Mouse (Mus musculus): ENCODE data around the gene Gm5416. TPM values are rescaled to one million over a fixed set of nuclear protein-coding genes. Genes with fewer than 3 reads are reported as not detected.
"Not testable (repeated sequence)": the region's sequence is repeated elsewhere in the genome, so short reads cannot be mapped to it uniquely, and the experiment has no call there.

Gm5416 gene
- polyA plus RNA-seq (2016; fragmentation: Nextera tagmentation; extraction: Ambion mirVana): not detected in 2 replicates

DNA sequence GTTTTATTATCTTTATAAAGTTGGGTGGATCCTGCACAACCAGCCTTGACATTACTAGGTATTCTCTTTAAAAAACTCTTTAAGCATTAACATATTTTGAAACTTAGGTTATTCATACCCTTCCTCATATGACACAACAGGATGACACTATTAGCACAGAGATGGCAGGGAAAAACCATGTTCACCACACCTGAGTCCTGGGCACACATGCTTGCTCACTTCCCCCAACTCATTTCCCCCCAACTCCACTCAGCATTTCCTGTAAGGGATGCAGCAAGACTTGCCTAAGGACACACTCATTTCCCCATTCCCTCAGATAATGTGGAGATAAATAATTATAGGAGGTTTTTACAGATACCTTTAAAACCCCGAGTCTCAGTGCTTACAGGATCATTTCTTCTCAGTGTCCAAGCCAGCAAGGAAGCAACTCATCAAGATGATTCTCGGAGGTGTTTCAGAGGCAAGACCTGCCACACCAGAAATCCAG lies at the start of gene Gm5416:
Gene Gm5416, plus strand, starts transcription at position 437 of the 487 bp plus-strand sequence.
- H3K4me1 ChIP-seq: no peaks in the 10 kb centered on the region
- WGBS: 87% methylated on average over 2 of the region's 2 CpGs
- H3K27ac ChIP-seq: no peak within 1 kb of the TSS
- H3K4me3 ChIP-seq: no peak within 1 kb of the TSS
- no peaks in the 10 kb centered on the region for H3K27me3 ChIP-seq (ENCODE audit: poor library complexity, severe bottlenecking)
- no peak for DNase-seq (ENCODE audit: extremely low spot score, low spot score)
- no peaks in the 10 kb centered on the region for H3K36me3 ChIP-seq (replicated peaks)
- no peaks in the 10 kb centered on the region for H3K9me3 ChIP-seq

DNA sequence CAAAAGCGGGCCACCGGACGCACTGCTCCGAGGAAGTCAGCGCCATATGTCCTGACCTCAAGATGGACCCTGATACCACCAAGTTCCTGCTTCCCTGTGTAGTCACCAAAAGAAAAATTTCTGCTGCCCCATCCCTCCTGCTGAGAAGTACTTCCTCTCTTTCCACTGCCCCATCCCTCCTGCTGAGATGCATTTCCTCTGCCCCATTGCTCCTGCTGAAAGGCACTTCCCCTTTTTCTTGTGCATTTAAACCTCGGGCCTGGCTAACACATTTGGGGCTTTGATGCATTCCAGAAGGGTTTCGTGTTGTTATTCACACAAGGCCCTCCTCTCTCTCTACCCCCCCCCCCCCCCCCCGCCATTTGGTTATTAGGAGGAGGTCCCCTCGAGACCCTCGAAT lies 42.4 kb upstream of the Gm5416 start:
- not testable (repeated sequence) for H3K36me3 ChIP-seq (replicated peaks); H3K27ac ChIP-seq; H3K27me3 ChIP-seq (ENCODE audit: poor library complexity, severe bottlenecking); H3K4me3 ChIP-seq; H3K4me1 ChIP-seq; DNase-seq (ENCODE audit: extremely low spot score, low spot score); H3K9me3 ChIP-seq
- WGBS: 93% methylated on average over 9 of the region's 10 CpGs

- H3K4me1 ChIP-seq: no peaks in the 10 kb centered on the region
- H3K27me3 ChIP-seq (ENCODE audit: poor library complexity, severe bottlenecking): no peaks in the 10 kb centered on the region
- no peak for DNase-seq (ENCODE audit: extremely low spot score, low spot score)
- no peaks in the 10 kb centered on the region for H3K9me3 ChIP-seq
- H3K4me3 ChIP-seq: no peak overlapping the region
- H3K36me3 ChIP-seq (replicated peaks): no peaks in the 10 kb centered on the region
- H3K27ac ChIP-seq: no peak overlapping the region
Measured at GRCm38 (mm10) chr16:36176108-36176507, 34.1 kb upstream of the Gm5416 start.

GRCm38 (mm10) chr16:36179910-36180309 lies 30.3 kb upstream of the Gm5416 start:
- Histone ChIP-seq H3K4me3 (no peak overlapping the region), H3K4me1 (no peaks in the 10 kb centered on the region), H3K27me3 (ENCODE audit: poor library complexity, severe bottlenecking) (no peaks in the 10 kb centered on the region), H3K36me3 (replicated peaks) (no peaks in the 10 kb centered on the region), H3K27ac (no peak overlapping the region), H3K9me3 (no peaks in the 10 kb centered on the region)
- 90% methylated on average over 2 of the region's 2 CpGs for WGBS
- DNase-seq (ENCODE audit: extremely low spot score, low spot score): no peak

DNA sequence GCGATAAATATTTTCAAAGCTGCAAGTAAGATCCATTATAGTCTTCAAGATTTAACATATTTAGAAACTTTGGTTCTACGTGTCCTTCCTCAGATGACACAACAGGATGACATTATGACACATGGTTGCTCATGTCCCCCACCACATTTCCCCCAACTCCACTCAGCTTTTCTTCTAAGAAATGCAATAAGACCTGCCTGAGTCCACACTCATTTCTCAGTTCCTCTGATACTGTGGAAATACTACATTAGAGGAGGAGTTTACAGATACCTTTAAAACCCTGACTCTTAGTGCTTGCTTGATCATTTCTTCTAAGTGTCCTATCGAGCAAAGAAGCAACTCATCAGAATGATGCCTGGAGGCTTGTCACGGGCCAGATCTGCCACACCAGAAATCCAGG lies 26.3 kb upstream of the Gm5416 start, which contains the start of gene Gm5483:
Gene Gm5483, plus strand, starts transcription at position 301 of the 400 bp plus-strand sequence.
- H3K27ac ChIP-seq; H3K36me3 ChIP-seq (replicated peaks); H3K4me3 ChIP-seq; H3K9me3 ChIP-seq; H3K4me1 ChIP-seq; H3K27me3 ChIP-seq (ENCODE audit: poor library complexity, severe bottlenecking); DNase-seq (ENCODE audit: extremely low spot score, low spot score): not testable (repeated sequence)
- 83% methylated on average over 4 of the region's 4 CpGs for WGBS

- no peaks in the 10 kb centered on the region for H3K9me3 ChIP-seq
- H3K27ac ChIP-seq: no peak overlapping the region
- H3K4me3 ChIP-seq: peak overlapping the region; percentile 25
- peaks cover 4% of the 10 kb centered on the region for H3K4me1 ChIP-seq
- H3K36me3 ChIP-seq (replicated peaks): no peaks in the 10 kb centered on the region
- H3K27me3 ChIP-seq (ENCODE audit: poor library complexity, severe bottlenecking): no peaks in the 10 kb centered on the region
- DNase-seq (ENCODE audit: extremely low spot score, low spot score): peak; percentile 15
- WGBS: 43% methylated on average over 19 of the region's 19 CpGs
Measured at GRCm38 (mm10) chr16:36199226-36199625, 11.0 kb upstream of the Gm5416 start.

DNA sequence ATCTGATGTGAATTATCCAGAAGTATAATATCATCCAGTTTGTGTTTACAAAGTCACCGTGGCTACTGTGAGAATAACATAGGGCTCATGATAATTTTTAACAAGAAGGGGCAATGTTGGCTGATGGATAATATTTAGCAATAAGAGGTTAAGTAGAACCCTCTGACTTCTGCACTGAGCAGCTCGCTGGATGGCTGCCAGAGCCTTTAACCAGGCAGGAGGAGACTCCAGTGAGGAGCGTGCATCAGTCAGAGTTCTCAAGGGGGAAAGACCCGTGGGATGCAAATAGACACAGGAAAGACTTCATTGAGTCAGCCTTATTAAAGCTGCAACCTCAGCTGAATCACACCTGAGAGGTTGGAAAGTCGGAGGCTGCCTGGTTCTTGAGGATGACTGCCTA lies 6.4 kb upstream of the Gm5416 start:
- Histone ChIP-seq H3K4me3 (no peak overlapping the region), H3K27me3 (ENCODE audit: poor library complexity, severe bottlenecking) (no peaks in the 10 kb centered on the region), H3K9me3 (no peaks in the 10 kb centered on the region), H3K27ac (no peak overlapping the region), H3K4me1 (peaks cover 4% of the 10 kb centered on the region), H3K36me3 (replicated peaks) (no peaks in the 10 kb centered on the region)
- DNase-seq (ENCODE audit: extremely low spot score, low spot score): no peak
- 85% methylated on average over 5 of the region's 5 CpGs for WGBS

- not testable (repeated sequence) for H3K9me3 ChIP-seq; DNase-seq (ENCODE audit: extremely low spot score, low spot score); H3K4me3 ChIP-seq; H3K27ac ChIP-seq; H3K4me1 ChIP-seq; H3K27me3 ChIP-seq (ENCODE audit: poor library complexity, severe bottlenecking); H3K36me3 ChIP-seq (replicated peaks)
- WGBS: 44% methylated on average over 2 of the region's 2 CpGs
Measured at GRCm38 (mm10) chr16:36205684-36206083, 4.5 kb upstream of the Gm5416 start.

DNA sequence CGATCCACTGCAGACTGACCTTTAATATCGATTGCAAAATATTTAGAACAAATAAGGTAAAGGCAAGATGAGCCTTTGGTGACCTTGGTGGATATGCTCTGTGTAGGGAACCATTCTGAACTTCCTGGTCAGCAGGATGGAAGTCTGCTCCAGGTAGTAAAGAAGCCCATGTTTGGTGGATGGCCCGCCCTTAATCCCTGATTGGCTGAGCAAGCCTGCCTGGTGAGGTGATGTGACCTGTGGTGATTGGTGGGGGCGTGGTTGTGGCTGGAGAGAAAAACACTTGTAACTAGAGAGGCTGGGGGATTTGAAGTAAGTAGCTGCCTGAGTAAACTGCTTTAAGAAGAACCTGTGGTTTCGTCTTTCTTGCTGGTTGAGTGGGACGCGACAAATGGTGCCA lies 11.0 kb downstream of the Gm5416 start, which contains the start of gene 2010005H15Rik:
Gene 2010005H15Rik, plus strand, starts transcription at position 301 of the 400 bp plus-strand sequence.
- not testable (repeated sequence) for H3K4me1 ChIP-seq; H3K4me3 ChIP-seq; H3K27me3 ChIP-seq (ENCODE audit: poor library complexity, severe bottlenecking); H3K9me3 ChIP-seq; DNase-seq (ENCODE audit: extremely low spot score, low spot score); H3K36me3 ChIP-seq (replicated peaks); H3K27ac ChIP-seq
- 92% methylated on average over 7 of the region's 7 CpGs for WGBS

DNA sequence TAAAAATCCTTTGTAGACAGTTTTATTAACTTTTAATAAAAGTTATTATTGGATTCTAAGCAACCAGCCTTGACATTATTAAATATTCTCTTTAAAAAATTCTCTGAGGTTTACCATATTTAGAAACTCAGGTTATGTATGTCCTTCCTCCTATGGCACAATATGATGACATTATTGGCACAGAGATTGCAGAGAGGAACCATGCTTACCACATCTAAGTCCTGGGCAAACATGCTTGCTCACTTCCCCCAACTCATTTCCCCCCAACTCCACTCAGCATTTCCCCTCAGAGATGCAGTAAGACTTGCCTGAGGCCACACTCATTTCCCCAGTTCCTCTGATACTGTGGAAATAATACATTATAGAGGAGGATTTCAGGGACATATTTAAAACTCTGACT lies 50.4 kb downstream of the Gm5416 start:
- not testable (repeated sequence) for H3K4me1 ChIP-seq; H3K9me3 ChIP-seq; DNase-seq (ENCODE audit: extremely low spot score, low spot score); H3K4me3 ChIP-seq; H3K36me3 ChIP-seq (replicated peaks); H3K27ac ChIP-seq; H3K27me3 ChIP-seq (ENCODE audit: poor library complexity, severe bottlenecking)

Other genes starting within 250 kb of the Gm5416 start
- 79.0 and 84.2 TPM in 2 replicates for gene Kpna1, start 231.7 kb upstream of the Gm5416 start, polyA plus RNA-seq (2016; fragmentation: Nextera tagmentation; extraction: Ambion mirVana)
- gene Wdr5b, start 169.2 kb upstream of the Gm5416 start, polyA plus RNA-seq (2016; fragmentation: Nextera tagmentation; extraction: Ambion mirVana): 7.1 and 7.9 TPM in 2 replicates
- 369 and 410 TPM in 2 replicates for gene Fam162a, start 138.8 kb upstream of the Gm5416 start, polyA plus RNA-seq (2016; fragmentation: Nextera tagmentation; extraction: Ambion mirVana)
- gene Ccdc58, start 138.7 kb upstream of the Gm5416 start, polyA plus RNA-seq (2016; fragmentation: Nextera tagmentation; extraction: Ambion mirVana): 103 and 105 TPM in 2 replicates
- gene Csta1, start 79.2 kb upstream of the Gm5416 start, polyA plus RNA-seq (2016; fragmentation: Nextera tagmentation; extraction: Ambion mirVana): 0.14 and 0.26 TPM in 2 replicates
- gene Stfa2l1, start 53.6 kb upstream of the Gm5416 start, polyA plus RNA-seq (2016; fragmentation: Nextera tagmentation; extraction: Ambion mirVana): not detected in 2 replicates
- gene Gm5483, start 26.2 kb upstream of the Gm5416 start, polyA plus RNA-seq (2016; fragmentation: Nextera tagmentation; extraction: Ambion mirVana): not detected in 2 replicates
- not detected in 2 replicates for gene 2010005H15Rik, start 11.1 kb downstream of the Gm5416 start, polyA plus RNA-seq (2016; fragmentation: Nextera tagmentation; extraction: Ambion mirVana)
- 0.54 and 0.66 TPM in 2 replicates for gene Stfa1, start 66.5 kb downstream of the Gm5416 start, polyA plus RNA-seq (2016; fragmentation: Nextera tagmentation; extraction: Ambion mirVana)
- not detected in 2 replicates for gene BC117090, start 123.9 kb downstream of the Gm5416 start, polyA plus RNA-seq (2016; fragmentation: Nextera tagmentation; extraction: Ambion mirVana)
- gene BC100530, start 157.3 kb downstream of the Gm5416 start, polyA plus RNA-seq (2016; fragmentation: Nextera tagmentation; extraction: Ambion mirVana): not detected in 2 replicates
- not detected in 2 replicates for gene Stfa2, start 198.1 kb downstream of the Gm5416 start, polyA plus RNA-seq (2016; fragmentation: Nextera tagmentation; extraction: Ambion mirVana)
- not detected in 2 replicates for gene Stfa3, start 245.0 kb downstream of the Gm5416 start, polyA plus RNA-seq (2016; fragmentation: Nextera tagmentation; extraction: Ambion mirVana)